Mouse (Mus musculus) adrenal gland, adult 8-10 months (tissue): Measurements from ENCODE around the gene Etnk1. TPM values are rescaled to one million over a fixed set of nuclear protein-coding genes. Genes with fewer than 3 reads are reported as not detected.
"Not testable (repeated sequence)": the region's sequence is repeated elsewhere in the genome, so short reads cannot be mapped to it uniquely, and the experiment has no call there.

ENCODE experiments used
- DNase-seq: peaks from one replicate; pipeline ENCODE4 v3.0.0; 2022
- total RNA-seq, 4 experiments: library from RNA; stranded (reverse); gene quantifications; 2 replicates each; pipeline ENCODE4 v1.2.4; 2022

Gene Etnk1
- total RNA-seq, 4 experiments from 2014 or later: 126 to 142 (median 139) TPM

- no peak for DNase-seq
Measured at GRCm38 (mm10) chr6:143171781-143172465, 4.9 kb downstream of the Etnk1 start.

DNA sequence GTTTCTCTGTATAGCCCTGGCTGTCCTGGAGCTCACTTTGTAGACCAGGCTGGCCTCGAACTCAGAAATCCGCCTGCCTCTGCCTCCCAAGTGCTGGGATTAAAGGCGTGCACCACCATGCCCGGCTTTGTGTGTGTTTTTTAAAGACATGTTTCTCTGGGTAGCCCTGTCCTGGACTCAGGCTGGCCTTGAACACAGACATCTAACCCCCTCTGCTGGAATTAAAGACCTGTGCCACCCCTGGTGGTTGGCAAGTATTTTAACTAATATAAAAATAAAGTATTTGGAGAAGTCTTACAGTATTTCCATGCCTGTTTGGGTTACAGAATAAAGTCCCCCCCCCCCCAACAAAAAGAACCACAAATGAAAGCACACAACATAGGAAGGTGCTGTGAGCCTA is 5.7 kb downstream of the Etnk1 start:
- not testable (repeated sequence) for DNase-seq

GRCm38 (mm10) chr6:143174226-143174625 is 7.2 kb downstream of the Etnk1 start:
- DNase-seq: no peak

GRCm38 (mm10) chr6:143174906-143175656 is 8.1 kb downstream of the Etnk1 start:
- no peak for DNase-seq

DNA sequence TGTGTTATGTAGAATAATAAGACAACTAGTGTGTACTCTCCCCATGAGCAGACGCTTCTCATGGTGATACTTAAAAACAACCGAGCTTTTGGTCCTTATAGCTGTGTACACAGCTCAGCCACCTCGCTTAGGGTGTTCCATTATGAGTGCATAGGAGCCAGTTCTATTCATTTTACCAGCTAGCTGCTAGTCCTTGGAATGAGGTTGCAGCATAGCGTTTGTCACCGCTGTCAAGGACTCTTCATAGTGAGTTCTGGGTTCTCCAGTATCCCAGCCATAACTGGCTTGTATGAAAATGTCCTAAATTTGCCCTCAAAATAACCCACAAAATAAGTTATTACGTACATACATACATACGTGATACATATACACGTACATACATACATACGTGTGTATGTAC is 9.1 kb downstream of the Etnk1 start:
- DNase-seq: no peak

DNA sequence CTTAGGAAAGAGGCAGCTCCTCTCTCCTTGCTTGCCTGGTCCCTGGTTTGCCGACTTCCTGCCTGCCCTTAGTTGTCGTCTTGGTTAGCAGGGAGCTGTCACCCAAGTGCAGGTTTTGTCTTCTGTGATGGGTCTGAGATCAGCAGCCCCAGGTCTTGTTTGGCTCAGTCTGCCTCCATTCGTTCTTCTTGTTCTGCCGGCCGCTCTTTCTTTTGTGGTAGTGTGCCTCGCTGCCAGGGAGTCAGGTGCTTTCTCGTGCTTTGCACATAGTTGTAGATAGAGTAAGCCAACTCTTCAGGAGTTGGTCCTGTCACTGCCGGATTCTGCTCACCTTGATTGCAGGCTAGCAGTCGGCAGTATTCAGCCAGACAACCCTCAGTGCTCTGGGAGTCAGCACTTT is 9.6 kb downstream of the Etnk1 start:
- no peak for DNase-seq

DNA sequence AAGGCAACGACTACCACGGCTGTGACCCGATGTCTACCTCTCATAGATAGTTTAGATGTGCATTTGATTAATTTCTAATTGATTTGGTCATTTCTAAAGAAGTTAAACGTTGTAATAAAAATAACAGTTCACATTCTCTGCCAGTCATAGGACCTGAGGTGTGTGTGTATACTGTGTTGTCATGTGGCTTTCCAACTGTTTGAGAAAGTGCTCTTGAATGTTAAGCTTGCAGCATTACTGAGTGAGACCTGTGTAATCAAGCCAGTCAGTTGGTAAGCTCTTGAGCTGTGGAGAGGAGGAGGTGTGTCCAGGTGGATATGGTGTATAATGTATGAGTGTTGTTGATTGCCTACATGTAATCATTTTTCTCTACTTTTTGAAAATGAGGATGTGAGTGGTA is 12.2 kb downstream of the Etnk1 start:
- DNase-seq: no peak

DNA sequence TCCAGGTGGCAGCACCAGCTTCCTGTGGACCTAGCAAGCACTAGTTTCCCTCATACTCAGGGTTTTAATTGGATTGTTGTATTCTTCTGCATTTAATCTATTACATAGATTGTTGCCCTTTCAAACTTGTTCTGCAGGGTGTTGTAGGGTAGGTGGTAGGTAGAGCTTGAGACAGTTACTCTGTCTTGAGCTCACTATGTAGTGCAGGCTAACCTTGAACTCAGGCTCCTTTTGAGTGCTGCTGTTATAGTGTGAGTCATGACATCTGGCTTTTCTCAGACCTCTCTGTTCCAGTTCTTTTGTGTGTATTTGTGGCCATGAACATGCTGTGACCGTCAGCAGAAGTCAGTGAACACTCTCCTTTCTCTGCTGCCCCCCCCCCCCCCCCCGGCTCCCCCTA is 12.7 kb downstream of the Etnk1 start:
- DNase-seq: no peak

DNA sequence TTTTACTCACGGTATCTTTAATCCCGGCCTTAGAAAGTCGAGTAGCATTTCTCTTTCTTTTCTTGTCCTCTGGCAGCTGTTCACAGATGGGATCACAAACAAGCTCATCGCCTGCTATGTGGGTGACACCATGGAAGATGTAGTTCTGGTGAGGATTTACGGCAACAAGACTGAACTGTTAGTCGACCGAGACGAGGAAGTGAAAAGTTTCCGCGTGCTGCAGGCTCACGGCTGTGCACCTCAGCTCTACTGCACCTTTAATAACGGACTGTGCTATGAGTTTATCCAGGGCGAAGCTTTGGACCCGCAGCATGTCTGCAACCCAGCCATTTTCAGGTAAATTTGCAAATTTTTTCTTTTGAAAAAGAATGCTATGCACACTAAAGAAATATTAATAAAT is 13.5 kb downstream of the Etnk1 start:
- DNase-seq: no peak

GRCm38 (mm10) chr6:143184099-143184498 is 17.1 kb downstream of the Etnk1 start:
- no peak for DNase-seq

DNA sequence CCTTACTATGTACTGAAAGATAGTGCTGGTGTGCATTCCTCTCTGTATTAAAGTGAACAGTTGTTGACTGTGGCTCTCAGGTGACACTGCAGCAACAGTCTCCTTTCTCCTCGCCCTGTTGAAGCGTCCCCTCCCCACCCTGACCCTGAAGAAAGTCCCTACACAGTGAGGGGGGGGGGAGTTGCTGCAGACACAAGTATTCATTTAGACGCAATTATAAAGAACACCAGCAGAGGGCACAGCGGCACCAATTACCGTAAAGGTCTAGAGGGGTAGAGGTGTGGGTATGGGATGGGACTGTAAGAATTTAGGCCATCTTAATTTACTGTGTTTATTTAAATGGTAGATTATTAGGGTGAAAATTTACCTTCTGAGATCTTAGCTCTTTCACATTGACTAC is 17.7 kb downstream of the Etnk1 start:
- no peak for DNase-seq

- DNase-seq: no peak
Measured at GRCm38 (mm10) chr6:143190838-143191476, 23.9 kb downstream of the Etnk1 start.

- no peak for DNase-seq
Measured at GRCm38 (mm10) chr6:143191477-143192098, 24.6 kb downstream of the Etnk1 start.

DNA sequence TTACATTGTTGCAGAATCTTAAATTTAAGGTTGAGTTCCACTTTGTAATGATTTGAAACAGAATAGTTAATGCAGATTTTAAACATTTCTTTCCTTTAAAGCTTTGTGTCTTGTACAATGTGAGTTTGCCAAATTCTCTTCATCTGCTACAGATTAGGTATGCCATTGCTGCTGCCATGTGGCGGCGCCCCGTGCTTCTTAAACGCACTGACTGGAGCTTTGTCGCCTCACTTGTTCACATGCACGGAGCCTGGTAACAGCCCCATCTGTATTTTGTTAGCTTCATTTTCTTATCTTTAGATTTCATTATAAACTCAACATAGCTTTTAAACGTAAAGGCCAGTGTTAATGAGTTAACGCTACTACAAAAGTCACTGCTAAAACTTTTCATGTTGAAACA is 25.7 kb downstream of the Etnk1 start:
- DNase-seq: no peak

DNA sequence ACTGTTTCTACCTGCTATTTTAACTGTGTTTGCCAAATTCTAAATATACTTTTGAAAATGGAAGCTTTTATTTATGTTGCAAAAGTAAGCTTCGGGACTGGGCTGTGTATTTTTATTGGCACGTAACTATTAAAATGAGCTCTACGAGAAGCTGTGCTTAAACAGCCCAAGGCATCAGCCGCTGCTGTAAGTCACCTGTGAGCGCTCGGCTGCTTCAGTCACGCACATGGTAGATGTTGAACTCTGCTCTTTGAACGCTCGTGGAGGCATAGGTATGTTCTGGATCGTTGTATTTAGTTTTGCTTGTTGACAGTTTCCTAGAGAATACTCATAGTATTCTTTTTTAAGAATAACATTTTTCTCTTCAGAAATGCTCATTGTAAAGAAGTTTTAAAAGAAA is 26.1 kb downstream of the Etnk1 start:
- no peak for DNase-seq

DNA sequence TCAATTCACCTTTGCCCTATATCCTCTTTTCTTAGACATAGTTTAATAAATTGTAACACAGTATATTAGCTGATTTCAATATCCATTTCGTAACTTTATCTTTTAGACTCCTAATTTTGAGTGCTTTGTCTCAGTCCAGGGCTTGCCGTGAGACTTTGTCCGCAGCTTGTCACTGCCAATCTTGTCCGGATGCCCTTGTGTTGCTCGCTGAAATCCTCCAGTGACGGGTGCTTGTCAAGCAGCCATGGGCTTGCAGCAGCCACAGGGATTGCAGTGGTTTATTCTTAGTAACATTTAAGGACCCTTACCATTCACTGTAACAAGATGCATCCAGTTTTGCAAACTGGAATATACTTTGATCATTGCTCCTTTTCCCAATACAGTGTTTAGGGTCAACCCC is 26.6 kb downstream of the Etnk1 start:
- DNase-seq: no peak

DNA sequence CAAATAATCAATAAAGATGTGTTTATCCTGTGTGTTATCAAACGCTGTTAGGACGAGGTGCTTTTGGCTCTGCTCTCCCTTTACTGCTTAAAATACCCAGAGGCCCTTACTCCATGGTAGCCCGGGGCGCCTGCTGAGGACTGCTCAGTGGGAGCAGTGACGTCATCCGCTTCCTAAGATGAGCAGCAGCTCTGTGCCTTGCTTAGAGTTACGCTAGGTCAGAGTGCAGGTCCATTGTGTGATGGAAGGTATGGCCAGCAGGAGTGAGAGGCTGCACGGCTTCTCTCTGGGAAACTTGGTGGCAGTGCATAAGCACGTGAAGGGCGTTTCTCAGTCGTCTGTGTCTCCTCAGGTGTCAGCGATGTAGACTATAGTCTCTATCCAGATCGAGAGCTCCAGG is 30.0 kb downstream of the Etnk1 start:
- DNase-seq: no peak

DNA sequence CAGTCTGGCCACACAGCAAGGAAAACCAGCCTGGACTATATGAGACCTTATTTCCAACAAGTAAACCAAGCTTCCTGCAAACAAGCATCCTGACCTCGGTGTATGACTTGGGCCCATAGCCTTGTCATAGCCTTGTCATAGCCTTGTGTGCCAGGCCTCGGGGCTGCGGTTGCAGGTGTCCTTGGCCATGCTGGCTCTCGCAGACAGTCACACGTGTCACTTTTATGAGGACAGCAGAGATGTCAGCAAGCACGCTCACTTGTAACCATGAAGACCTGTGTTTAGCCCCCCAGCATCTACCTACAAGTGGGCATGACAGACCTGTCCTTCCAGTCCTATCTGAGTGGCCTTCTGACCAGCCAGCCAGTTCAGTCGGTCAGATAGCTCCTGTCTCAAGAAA is 31.4 kb downstream of the Etnk1 start:
- DNase-seq: peak; percentile 80

GRCm38 (mm10) chr6:143203097-143203496 is 36.1 kb downstream of the Etnk1 start:
- no peak for DNase-seq

- no peak for DNase-seq
Measured at GRCm38 (mm10) chr6:143208880-143209279, 41.9 kb downstream of the Etnk1 start.

- no peak for DNase-seq
Measured at GRCm38 (mm10) chr6:143212766-143213165, 45.7 kb downstream of the Etnk1 start.

- no peak for DNase-seq
Measured at GRCm38 (mm10) chr6:143213461-143213860, 46.4 kb downstream of the Etnk1 start.

DNA sequence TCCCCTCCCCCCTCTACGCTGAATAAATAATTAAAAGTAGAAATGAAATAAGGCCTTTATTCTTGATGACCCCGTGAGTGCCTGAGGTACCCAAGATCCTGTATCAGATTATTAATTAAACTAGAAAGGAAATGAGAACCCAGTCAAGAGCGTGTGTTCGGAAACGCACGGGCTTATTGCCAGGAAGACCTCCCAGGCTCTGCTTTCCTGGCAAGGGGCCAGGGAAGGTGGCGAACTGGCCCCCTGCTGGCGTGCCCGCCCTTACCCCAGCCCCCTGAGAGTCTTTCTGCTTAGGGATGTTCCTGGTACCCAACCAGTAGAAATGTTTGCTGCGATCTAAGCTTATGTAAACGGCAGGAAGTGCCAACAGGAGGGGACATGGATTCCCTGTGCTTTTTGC is 49.2 kb downstream of the Etnk1 start:
- no peak for DNase-seq
